Mouse (Mus musculus): ENCODE results near the gene Olfr1029. TPM values are rescaled to one million over a fixed set of nuclear protein-coding genes. Genes with fewer than 3 reads are reported as not detected.

Gene Olfr1029
- polyA plus RNA-seq (2015; fragmentation: Illumina TruSeq; extraction: RNeasy Lipid Tissue Mini Kit (QIAGEN cat#74804); ENCODE audit: insufficient read depth, low read depth, low replicate concordance), result not detected

GRCm38 (mm10) chr2:85973595-85973994, at the start of gene Olfr1029:
Olfr1029 (plus strand) TSS chr2:85973895.

GRCm38 (mm10) chr2:85950137-85950536, 23.6 kb upstream of the Olfr1029 start, which contains the start of gene Olfr1028:
Olfr1028 (plus strand) TSS chr2:85950437.

GRCm38 (mm10) chr2:85978976-85979375, 5.3 kb downstream of the Olfr1029 start, which contains the start of gene Olfr1030:
Olfr1030 (plus strand) TSS chr2:85979276.

GRCm38 (mm10) chr2:85990004-85990403, 16.3 kb downstream of the Olfr1029 start, which contains the start of gene Olfr1031:
Olfr1031 (plus strand) TSS chr2:85990304.

GRCm38 (mm10) chr2:86005240-86005639, 31.5 kb downstream of the Olfr1029 start, which contains the start of gene Olfr1032:
Olfr1032 (plus strand) TSS chr2:86005540.

GRCm38 (mm10) chr2:86020406-86020805, 46.7 kb downstream of the Olfr1029 start, which contains the start of gene Olfr1033:
Olfr1033 (plus strand) TSS chr2:86020633.

Other genes with a start within 250 kb of the Olfr1029 start
- not detected for gene Olfr1012, start 211.1 kb upstream of the Olfr1029 start, polyA plus RNA-seq (2015; fragmentation: Illumina TruSeq; extraction: RNeasy Lipid Tissue Mini Kit (QIAGEN cat#74804); ENCODE audit: insufficient read depth, low read depth, low replicate concordance)
- gene Olfr1013, start 206.8 kb upstream of the Olfr1029 start, polyA plus RNA-seq (2015; fragmentation: Illumina TruSeq; extraction: RNeasy Lipid Tissue Mini Kit (QIAGEN cat#74804); ENCODE audit: insufficient read depth, low read depth, low replicate concordance), result not detected
- gene Olfr1014, start 201.2 kb upstream of the Olfr1029 start, polyA plus RNA-seq (2015; fragmentation: Illumina TruSeq; extraction: RNeasy Lipid Tissue Mini Kit (QIAGEN cat#74804); ENCODE audit: insufficient read depth, low read depth, low replicate concordance), result not detected
- gene Olfr1015, start 191.9 kb upstream of the Olfr1029 start, polyA plus RNA-seq (2015; fragmentation: Illumina TruSeq; extraction: RNeasy Lipid Tissue Mini Kit (QIAGEN cat#74804); ENCODE audit: insufficient read depth, low read depth, low replicate concordance), result not detected
- not detected for gene Olfr1016, start 171.4 kb upstream of the Olfr1029 start, polyA plus RNA-seq (2015; fragmentation: Illumina TruSeq; extraction: RNeasy Lipid Tissue Mini Kit (QIAGEN cat#74804); ENCODE audit: insufficient read depth, low read depth, low replicate concordance)
- not detected for gene Olfr1018, start 155.4 kb upstream of the Olfr1029 start, polyA plus RNA-seq (2015; fragmentation: Illumina TruSeq; extraction: RNeasy Lipid Tissue Mini Kit (QIAGEN cat#74804); ENCODE audit: insufficient read depth, low read depth, low replicate concordance)
- gene Olfr1019, start 128.4 kb upstream of the Olfr1029 start, polyA plus RNA-seq (2015; fragmentation: Illumina TruSeq; extraction: RNeasy Lipid Tissue Mini Kit (QIAGEN cat#74804); ENCODE audit: insufficient read depth, low read depth, low replicate concordance), result not detected
- gene Olfr1020, start 126.9 kb upstream of the Olfr1029 start, polyA plus RNA-seq (2015; fragmentation: Illumina TruSeq; extraction: RNeasy Lipid Tissue Mini Kit (QIAGEN cat#74804); ENCODE audit: insufficient read depth, low read depth, low replicate concordance), result not detected
- gene Olfr1022, start 105.3 kb upstream of the Olfr1029 start, polyA plus RNA-seq (2015; fragmentation: Illumina TruSeq; extraction: RNeasy Lipid Tissue Mini Kit (QIAGEN cat#74804); ENCODE audit: insufficient read depth, low read depth, low replicate concordance), result not detected
- not detected for gene Olfr1023, start 88.3 kb upstream of the Olfr1029 start, polyA plus RNA-seq (2015; fragmentation: Illumina TruSeq; extraction: RNeasy Lipid Tissue Mini Kit (QIAGEN cat#74804); ENCODE audit: insufficient read depth, low read depth, low replicate concordance)
- not detected for gene Olfr1024, start 68.8 kb upstream of the Olfr1029 start, polyA plus RNA-seq (2015; fragmentation: Illumina TruSeq; extraction: RNeasy Lipid Tissue Mini Kit (QIAGEN cat#74804); ENCODE audit: insufficient read depth, low read depth, low replicate concordance)
- gene Olfr1025-ps1, start 58.7 kb upstream of the Olfr1029 start, polyA plus RNA-seq (2015; fragmentation: Illumina TruSeq; extraction: RNeasy Lipid Tissue Mini Kit (QIAGEN cat#74804); ENCODE audit: insufficient read depth, low read depth, low replicate concordance), result not detected
- not detected for gene Olfr1026, start 52.3 kb upstream of the Olfr1029 start, polyA plus RNA-seq (2015; fragmentation: Illumina TruSeq; extraction: RNeasy Lipid Tissue Mini Kit (QIAGEN cat#74804); ENCODE audit: insufficient read depth, low read depth, low replicate concordance)
- gene Olfr1028, start 23.5 kb upstream of the Olfr1029 start, polyA plus RNA-seq (2015; fragmentation: Illumina TruSeq; extraction: RNeasy Lipid Tissue Mini Kit (QIAGEN cat#74804); ENCODE audit: insufficient read depth, low read depth, low replicate concordance), result not detected
- not detected for gene Olfr1030, start 5.4 kb downstream of the Olfr1029 start, polyA plus RNA-seq (2015; fragmentation: Illumina TruSeq; extraction: RNeasy Lipid Tissue Mini Kit (QIAGEN cat#74804); ENCODE audit: insufficient read depth, low read depth, low replicate concordance)
- gene Olfr1031, start 16.4 kb downstream of the Olfr1029 start, polyA plus RNA-seq (2015; fragmentation: Illumina TruSeq; extraction: RNeasy Lipid Tissue Mini Kit (QIAGEN cat#74804); ENCODE audit: insufficient read depth, low read depth, low replicate concordance), result not detected
- gene Olfr1032, start 31.6 kb downstream of the Olfr1029 start, polyA plus RNA-seq (2015; fragmentation: Illumina TruSeq; extraction: RNeasy Lipid Tissue Mini Kit (QIAGEN cat#74804); ENCODE audit: insufficient read depth, low read depth, low replicate concordance), result not detected
- 0.72 TPM for gene Olfr1033, start 46.7 kb downstream of the Olfr1029 start, polyA plus RNA-seq (2015; fragmentation: Illumina TruSeq; extraction: RNeasy Lipid Tissue Mini Kit (QIAGEN cat#74804); ENCODE audit: insufficient read depth, low read depth, low replicate concordance)
- gene Olfr1034, start 72.0 kb downstream of the Olfr1029 start, polyA plus RNA-seq (2015; fragmentation: Illumina TruSeq; extraction: RNeasy Lipid Tissue Mini Kit (QIAGEN cat#74804); ENCODE audit: insufficient read depth, low read depth, low replicate concordance), result 0.17 TPM
- gene Olfr1036, start 100.1 kb downstream of the Olfr1029 start, polyA plus RNA-seq (2015; fragmentation: Illumina TruSeq; extraction: RNeasy Lipid Tissue Mini Kit (QIAGEN cat#74804); ENCODE audit: insufficient read depth, low read depth, low replicate concordance), result not detected
- not detected for gene Olfr1037, start 113.5 kb downstream of the Olfr1029 start, polyA plus RNA-seq (2015; fragmentation: Illumina TruSeq; extraction: RNeasy Lipid Tissue Mini Kit (QIAGEN cat#74804); ENCODE audit: insufficient read depth, low read depth, low replicate concordance)
- not detected for gene Olfr1039, start 162.0 kb downstream of the Olfr1029 start, polyA plus RNA-seq (2015; fragmentation: Illumina TruSeq; extraction: RNeasy Lipid Tissue Mini Kit (QIAGEN cat#74804); ENCODE audit: insufficient read depth, low read depth, low replicate concordance)
- not detected for gene Olfr1040, start 172.8 kb downstream of the Olfr1029 start, polyA plus RNA-seq (2015; fragmentation: Illumina TruSeq; extraction: RNeasy Lipid Tissue Mini Kit (QIAGEN cat#74804); ENCODE audit: insufficient read depth, low read depth, low replicate concordance)
- not detected for gene Olfr1042, start 187.9 kb downstream of the Olfr1029 start, polyA plus RNA-seq (2015; fragmentation: Illumina TruSeq; extraction: RNeasy Lipid Tissue Mini Kit (QIAGEN cat#74804); ENCODE audit: insufficient read depth, low read depth, low replicate concordance)
- gene Olfr1043, start 193.6 kb downstream of the Olfr1029 start, polyA plus RNA-seq (2015; fragmentation: Illumina TruSeq; extraction: RNeasy Lipid Tissue Mini Kit (QIAGEN cat#74804); ENCODE audit: insufficient read depth, low read depth, low replicate concordance), result not detected
- not detected for gene Olfr1044, start 203.9 kb downstream of the Olfr1029 start, polyA plus RNA-seq (2015; fragmentation: Illumina TruSeq; extraction: RNeasy Lipid Tissue Mini Kit (QIAGEN cat#74804); ENCODE audit: insufficient read depth, low read depth, low replicate concordance)
- gene Olfr52, start 211.8 kb downstream of the Olfr1029 start, polyA plus RNA-seq (2015; fragmentation: Illumina TruSeq; extraction: RNeasy Lipid Tissue Mini Kit (QIAGEN cat#74804); ENCODE audit: insufficient read depth, low read depth, low replicate concordance), result not detected
- not detected for gene Olfr1045, start 229.1 kb downstream of the Olfr1029 start, polyA plus RNA-seq (2015; fragmentation: Illumina TruSeq; extraction: RNeasy Lipid Tissue Mini Kit (QIAGEN cat#74804); ENCODE audit: insufficient read depth, low read depth, low replicate concordance)
- gene Olfr1046, start 245.4 kb downstream of the Olfr1029 start, polyA plus RNA-seq (2015; fragmentation: Illumina TruSeq; extraction: RNeasy Lipid Tissue Mini Kit (QIAGEN cat#74804); ENCODE audit: insufficient read depth, low read depth, low replicate concordance), result not detected